Mouse (Mus musculus) telencephalon, adult 2 months (tissue): ENCODE measurements at regions not wholly inside any gene's neighbourhood (a gene's known extent, or its start where the extent isn't known, plus 50 kb on each side); places are given as distances from the start of the nearest gene placed in this dataset.

ENCODE experiments used
- DNase-seq: peaks from one replicate; pipeline ENCODE4 v3.0.0-alpha.2; 2011; ENCODE audit warnings: low read depth, low spot score

DNA sequence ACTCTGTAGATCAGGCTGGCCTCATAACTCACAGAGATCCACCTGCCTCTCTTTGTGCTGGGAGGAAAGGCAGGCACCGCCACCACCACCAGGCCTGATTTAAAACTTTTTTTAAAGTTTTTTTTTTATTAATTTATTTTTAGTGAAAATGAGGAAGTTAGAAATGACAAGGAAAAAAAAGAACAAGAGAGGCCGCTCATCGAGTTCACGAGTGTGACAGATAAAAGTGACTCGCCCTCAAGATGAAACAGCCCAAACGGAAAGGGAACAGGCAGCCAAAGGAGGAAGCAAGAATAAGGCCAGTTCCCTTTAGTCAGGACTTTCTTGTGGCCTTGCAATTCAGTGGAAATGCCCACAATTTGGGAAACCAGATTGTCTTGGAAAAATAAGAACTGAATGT, 163.4 kb upstream of the Jmjd1c start:
- DNase-seq = no peak

DNA sequence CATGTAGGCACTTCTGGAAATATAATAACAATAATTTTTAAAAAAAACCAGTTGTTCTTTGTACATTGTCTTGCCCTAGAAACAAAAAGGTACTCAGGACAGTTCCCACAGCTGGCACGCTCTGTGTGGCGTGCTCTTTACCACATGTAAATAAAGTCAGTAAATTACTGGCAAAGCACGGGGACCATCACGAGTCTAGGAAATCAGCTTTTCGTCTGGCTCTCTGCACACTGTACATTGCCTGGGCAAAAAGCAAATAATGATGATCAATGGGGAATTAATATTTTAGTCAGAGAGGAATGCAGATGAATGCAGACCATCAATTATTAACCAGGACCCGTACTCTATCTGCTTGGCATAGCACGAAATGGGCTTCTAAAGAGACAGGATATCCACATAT, 162.2 kb upstream of the Jmjd1c start:
- no peak for DNase-seq

DNA sequence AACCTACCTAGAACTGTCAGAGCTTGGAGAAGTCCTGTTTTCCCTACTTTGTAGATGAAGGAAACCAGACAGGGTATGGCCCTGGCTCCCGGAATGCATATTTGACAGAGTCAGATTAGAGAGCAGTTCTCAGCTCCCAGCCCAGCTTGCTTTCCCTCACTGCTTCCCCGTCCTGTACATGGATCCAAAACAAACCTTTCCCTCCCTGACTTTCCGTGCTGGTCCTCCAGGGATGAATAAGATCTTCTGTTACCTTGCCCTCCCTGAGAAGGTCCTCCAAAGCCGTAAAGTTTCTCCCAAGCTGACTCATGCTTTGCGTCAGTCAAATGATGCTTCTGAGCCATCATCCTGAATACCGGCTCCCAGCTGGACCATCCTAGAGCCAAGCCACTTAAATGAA, 160.2 kb upstream of the Jmjd1c start:
- no peak for DNase-seq

DNA sequence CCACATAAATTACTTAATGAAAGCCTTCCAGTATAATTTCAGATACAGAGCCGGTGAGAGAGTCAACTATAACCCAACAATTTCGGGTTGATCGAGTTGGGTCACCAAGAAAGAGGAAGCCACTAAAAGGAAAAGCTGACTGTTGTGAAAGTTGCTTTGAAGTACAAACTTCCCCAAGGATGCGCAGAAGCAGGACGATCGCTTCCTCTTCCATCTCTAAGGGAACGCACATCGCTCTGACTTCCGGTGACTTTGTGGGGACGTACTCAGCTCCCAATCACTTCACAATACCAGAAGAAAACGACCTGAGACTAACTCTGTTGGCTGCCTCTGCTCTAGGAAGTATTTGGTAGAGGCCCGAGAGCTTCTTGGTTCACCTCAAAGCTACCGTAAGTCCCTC, 158.8 kb upstream of the Jmjd1c start:
- no peak for DNase-seq

DNA sequence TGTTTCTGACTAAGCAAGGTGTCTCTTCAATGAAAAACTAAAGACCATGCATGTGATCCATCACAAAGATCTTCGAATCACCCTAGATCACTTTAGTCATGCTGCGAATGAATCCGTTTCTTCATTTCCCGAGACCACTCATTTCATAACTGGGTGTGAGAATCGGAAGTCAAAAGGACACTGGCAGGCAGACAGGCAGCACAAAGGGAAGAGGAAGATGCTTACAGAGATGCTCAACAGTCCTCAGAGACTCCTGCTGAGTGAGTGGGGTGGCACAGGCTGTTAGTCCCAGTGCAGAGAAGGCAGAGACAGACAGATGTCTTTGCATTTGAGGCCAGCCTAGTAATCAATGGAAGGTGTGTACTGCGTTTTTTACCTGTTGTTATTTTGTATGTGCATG, 155.6 kb upstream of the Jmjd1c start:
- DNase-seq = no peak

DNA sequence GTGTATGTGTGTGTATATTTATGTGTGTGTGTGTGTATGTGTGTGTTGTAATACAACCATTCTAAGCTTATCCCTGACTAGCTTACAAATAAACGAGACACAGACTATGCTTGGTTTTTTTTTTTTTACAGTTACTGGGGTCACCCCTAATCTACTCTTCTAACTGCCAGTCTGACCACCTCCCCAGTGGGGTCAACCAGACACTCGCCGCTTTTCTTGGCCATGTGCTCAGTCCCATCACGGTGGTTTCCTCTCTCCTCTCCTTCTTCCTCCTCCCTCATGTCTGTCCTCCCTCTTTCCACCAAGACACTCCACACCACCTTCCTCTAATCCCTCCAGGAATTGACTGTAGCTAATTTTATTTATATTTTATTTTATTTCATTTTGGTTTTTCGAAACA, 155.0 kb upstream of the Jmjd1c start:
- DNase-seq = no peak

DNA sequence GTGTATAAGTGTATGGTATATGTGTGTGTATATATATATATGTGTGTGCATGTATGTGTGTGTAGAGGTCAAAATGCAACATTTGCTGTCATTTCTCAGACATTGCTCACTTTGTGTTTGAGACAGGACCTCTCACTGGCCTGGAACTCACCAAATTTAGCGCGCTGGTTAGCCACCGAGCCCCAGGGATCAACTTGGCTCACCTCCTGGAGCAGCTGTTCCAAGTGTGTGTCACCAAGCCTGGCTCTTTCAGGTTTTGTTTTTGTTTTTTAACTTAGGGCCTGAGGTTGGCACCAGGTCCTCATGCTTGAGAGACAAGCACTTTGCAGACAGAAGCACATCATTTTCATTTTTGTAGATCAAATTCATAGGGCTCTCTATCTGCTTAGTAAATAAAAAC, 154.0 kb upstream of the Jmjd1c start:
- DNase-seq = no peak

DNA sequence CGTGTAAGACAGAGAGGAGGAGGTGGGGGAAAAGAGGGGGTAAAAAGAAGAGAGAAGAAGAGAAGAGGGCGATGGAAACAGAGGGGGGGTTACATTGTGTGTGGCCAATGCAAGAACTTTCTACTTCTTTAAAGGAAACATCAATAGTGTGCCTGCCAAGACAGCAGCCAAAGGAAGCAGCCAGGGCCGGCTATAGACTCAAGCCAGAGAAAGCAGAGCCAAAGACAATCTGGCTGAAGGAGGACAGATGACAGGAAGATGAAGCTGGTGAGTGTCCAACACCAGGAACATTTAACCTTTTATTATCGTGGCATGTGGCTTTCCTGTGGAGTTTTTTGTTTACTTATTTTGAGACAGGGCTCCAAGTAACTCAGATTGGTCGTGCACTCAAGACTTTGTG, 152.1 kb upstream of the Jmjd1c start:
- DNase-seq = no peak

DNA sequence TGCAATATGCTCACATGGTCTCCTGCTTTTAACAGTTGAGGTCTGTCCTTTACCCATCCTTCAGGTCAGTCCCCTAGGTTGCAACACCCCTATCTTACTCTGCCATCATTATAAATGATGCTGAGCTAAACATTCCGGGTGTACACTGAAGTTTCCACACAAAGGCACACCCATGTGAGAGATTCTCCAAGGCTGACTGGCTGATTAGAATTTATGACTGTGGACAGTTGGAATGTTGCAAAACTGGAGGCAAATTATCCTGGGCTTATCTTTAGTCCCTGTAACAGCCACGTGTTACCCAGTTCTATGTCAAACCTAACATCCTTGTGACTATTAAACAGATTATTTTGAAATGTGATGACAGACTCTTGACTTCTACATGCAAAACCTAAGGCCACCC, 149.8 kb upstream of the Jmjd1c start:
- DNase-seq = no peak

DNA sequence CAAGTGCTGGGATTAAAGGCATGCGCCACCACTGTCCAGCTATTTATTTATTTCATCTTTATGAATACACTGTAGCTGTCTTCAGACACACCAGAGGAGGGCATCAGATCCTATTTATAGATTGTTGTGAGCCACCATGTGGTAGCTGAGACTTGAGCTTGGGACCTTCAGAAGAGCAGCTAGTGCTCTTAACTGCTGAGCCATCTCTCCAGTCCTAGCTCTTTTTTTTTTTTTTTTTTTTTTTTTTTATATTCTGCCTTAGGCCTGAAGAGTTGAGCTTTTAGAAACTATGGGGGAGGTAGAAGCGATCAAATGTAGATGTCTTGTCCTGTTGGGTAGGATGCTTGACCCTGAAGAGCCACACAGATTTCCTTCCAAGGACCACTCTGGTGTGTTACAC, 147.6 kb upstream of the Jmjd1c start:
- no peak for DNase-seq

DNA sequence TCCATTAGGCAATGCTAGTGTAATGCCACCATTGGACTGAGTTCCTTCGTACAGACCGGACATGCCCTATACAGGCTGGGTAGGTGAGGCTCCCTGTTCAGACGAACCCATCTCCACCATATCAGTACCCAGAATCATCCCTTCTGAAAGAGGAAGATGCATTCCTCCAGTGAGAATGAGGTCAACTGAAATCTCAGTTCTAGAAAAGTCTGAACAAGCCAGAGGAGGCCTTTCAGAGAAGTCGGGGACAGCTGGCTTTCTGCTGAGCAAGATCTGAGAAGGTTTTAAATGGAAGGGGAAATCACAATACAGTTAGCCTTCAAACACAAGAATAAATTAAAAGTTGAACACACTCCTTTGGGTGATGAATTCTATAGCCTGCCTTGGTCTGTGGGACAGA, 145.5 kb upstream of the Jmjd1c start:
- DNase-seq = no peak

DNA sequence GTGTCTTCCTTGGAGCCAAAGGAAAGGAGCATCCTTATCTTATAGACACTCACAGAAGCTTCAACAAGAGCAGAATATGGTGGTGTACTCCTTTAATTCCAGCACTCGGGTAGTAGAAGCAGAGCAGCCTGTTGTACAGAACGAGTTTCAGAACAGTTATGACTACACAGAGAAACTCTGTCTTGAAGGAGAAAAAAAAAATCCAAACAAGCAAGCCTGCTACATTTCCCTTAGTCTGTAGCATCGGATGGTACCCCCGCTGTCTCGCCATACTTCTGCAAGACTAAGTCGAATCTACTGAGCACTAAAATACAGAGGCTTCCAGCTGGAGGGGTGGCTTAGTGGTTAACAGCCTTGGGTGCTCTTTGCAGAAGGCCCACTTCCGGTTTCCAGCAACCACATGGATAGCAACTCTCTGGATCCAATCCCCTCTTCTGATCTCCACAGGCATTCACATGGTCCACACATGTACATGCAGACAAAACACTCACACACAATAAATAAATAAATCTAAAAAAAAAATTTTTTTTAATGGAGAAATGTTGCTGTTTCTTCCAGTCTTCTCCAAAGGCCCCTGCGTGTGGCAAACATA, 144.6 kb upstream of the Jmjd1c start:
- DNase-seq = no peak

DNA sequence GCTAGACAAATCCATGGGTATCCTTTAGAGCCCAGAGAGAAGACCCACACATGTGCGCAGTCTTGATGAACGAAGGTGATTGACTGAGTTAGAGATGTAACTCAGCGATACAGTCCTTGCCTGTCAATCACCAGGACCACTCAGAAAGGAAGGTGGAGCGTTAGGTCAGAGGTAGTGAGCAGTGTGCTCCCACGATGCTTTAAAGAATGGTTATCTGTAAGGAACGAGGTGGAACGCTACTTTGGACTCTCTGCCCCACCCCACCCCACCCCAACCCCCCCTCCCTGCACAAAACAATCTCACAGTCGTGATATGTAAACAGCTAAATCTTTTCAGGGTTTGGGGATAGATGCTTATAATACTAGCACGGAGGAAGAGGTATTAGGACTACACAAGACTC, 144.0 kb upstream of the Jmjd1c start:
- DNase-seq = no peak

DNA sequence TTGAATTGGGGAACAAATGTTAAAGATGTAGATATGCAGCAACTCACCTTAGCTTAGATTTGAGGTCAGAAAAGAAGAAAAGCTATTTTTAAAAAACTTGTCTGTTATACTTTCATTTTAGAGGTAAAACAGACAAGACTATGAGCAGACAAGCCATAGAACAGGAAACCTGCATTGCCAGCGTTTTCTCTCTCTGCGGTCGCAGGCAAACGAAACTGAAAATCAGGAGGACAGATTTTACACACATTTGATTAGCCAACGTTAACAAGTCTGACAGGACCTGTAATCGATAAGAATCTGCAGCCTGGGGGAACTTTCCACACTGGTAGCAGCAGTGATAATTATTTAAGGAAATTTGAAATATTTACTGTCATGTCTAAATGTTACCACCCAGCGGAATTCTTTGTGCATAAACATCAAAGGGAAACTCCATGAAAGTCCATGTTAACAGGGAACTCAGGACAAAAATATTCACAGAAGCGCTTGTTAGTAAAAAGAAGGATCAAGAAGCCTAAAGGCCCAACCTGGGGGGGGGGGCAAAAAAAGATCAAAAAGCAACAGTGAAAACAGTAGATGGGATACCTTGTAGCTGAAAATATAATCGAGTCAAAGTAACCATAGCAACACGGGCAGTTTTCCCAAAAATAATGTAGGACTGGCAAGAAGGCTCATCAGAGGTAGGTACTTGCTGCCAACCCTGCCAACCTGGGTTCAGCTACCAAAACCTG, 142.5 kb upstream of the Jmjd1c start:
- DNase-seq = no peak

DNA sequence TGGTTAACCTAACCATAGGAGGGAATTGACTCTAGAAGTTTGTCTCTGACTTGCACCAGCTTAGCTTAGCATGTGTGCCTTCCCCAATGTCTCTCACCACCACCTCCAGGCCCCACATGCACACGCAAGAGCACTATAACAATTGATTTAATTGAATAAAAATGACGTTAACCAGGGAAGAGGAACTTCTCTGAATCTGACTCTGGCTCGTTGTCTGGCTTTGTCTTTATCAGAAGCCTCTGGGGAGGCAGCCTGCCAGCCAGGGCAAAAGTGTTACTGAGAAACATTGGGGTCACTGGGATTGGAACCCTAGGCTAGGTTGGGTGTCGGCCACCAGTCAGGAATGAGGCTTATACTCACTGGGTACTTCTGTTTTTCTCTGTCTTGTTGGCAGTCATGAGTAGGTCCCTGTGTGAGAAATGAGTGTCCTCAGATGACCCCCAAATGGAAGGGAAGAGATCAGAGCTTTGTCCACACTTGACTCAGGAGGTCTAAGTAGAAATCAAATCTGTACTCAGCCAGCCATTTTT, 141.9 kb upstream of the Jmjd1c start:
- DNase-seq = no peak

DNA sequence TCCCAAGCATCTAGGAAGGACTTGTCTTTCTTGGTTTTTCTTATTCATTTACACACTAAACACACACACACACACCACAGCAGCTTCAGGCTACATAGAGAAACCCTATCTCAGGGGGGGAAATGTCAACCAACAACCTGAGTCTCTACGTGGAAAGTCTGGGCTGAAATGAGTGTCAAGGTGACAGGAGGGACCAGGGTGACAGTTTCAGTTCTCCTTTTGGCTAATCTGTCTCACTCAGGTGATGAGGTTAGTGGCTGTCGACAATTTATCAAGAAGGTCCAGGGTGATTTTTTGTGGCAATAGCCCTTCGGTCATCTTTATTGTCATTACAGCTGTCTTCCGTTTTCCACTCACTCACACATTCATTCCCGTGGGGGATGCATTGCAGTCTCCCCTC, 140.5 kb upstream of the Jmjd1c start:
- no peak for DNase-seq

DNA sequence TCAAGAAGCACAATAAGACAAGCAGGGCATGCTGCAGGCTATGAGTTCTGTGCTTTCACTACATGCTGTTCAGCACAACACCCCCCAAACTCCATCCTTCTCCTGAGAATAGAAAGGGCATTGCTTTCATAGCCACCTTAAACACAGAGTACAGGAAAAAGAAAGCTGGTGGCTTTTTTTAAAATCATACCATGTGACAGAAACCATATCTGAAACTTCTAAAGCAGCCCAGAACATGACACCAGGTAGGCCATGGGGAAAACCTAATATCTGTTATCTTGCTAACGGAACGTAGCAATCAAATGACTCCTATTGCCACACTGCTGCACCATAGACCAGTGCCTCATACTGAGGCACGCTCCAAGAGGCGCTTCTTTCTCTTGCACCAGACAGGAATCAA, 139.3 kb upstream of the Jmjd1c start:
- DNase-seq = no peak

DNA sequence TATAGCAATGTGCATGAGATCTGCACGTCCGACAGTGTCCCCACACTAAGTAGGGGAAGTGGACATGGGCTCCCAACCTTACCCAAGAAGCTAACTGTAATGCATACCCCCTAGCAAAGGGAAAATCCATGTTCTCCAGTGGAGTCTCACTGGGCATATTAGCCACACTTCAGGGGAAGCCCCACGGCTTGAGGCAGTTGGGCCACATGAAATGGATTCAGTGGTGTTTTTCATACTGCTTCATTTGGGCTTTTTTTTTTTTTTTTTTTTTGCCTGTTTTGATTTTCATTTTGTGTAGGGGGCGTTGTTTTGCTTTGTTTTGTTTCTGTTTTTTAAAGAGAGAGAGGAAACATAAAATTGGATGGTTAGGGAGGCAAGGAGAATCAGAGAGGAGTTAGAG, 138.6 kb upstream of the Jmjd1c start:
- no peak for DNase-seq
